Mouse (Mus musculus) intestine, embryonic 15.5 days (tissue): ENCODE measurements at regions not wholly inside any gene's neighbourhood (a gene's known extent, or its start where the extent isn't known, plus 50 kb on each side); places are given as distances from the start of the nearest gene placed in this dataset.

Experiments
- ATAC-seq: fragments of 200-750 bp; cut with Nextera tagmentation; 2 replicates; pipeline ENCODE4 v1.8.0; 2017; ENCODE audit warnings: moderate TSS enrichment, moderate library complexity
- H3K27ac ChIP-seq: fragments of 300-500 bp; sonication (generic); 2 replicates; pipeline ENCODE4 v1.5.1; 2015; ENCODE audit warnings: mild to moderate bottlenecking, inconsistent platforms
- H3K27me3 ChIP-seq: fragments of 300-500 bp; sonication (generic); replicated peaks from 2 replicates; pipeline ENCODE4 v1.6.1; 2015; ENCODE audit warnings: inconsistent platforms
- H3K36me3 ChIP-seq: fragments of 300-500 bp; sonication (generic); 2 replicates; pipeline ENCODE4 v1.6.1; 2015; ENCODE audit warnings: inconsistent platforms
- H3K4me1 ChIP-seq: fragments of 300-500 bp; sonication (generic); replicated peaks from 2 replicates; pipeline ENCODE4 v1.6.1; 2015; ENCODE audit warnings: inconsistent platforms
- H3K4me2 ChIP-seq: fragments of 300-500 bp; sonication (generic); replicated peaks from 2 replicates; pipeline ENCODE4 v1.6.1; 2015; ENCODE audit warnings: mild to moderate bottlenecking, inconsistent platforms
- H3K4me3 ChIP-seq: fragments of 300-500 bp; sonication (generic); replicated peaks from 2 replicates; pipeline ENCODE4 v1.5.1; 2015; ENCODE audit warnings: inconsistent platforms
- H3K9ac ChIP-seq: fragments of 300-500 bp; sonication (generic); 2 replicates; pipeline ENCODE4 v1.6.1; 2015; ENCODE audit warnings: inconsistent platforms
- H3K9me3 ChIP-seq: fragments of 300-500 bp; sonication (generic); 2 replicates; pipeline ENCODE4 v1.6.1; 2016; ENCODE audit warnings: inconsistent platforms
- WGBS: fragments of 180-500 bp; shearing (Covaris S2); methylation state at CpG from one replicate; pipeline ENCODE4 v1.1.7; 2015; 5-methylcytosine and 5-hydroxymethylcytosine counted together

DNA sequence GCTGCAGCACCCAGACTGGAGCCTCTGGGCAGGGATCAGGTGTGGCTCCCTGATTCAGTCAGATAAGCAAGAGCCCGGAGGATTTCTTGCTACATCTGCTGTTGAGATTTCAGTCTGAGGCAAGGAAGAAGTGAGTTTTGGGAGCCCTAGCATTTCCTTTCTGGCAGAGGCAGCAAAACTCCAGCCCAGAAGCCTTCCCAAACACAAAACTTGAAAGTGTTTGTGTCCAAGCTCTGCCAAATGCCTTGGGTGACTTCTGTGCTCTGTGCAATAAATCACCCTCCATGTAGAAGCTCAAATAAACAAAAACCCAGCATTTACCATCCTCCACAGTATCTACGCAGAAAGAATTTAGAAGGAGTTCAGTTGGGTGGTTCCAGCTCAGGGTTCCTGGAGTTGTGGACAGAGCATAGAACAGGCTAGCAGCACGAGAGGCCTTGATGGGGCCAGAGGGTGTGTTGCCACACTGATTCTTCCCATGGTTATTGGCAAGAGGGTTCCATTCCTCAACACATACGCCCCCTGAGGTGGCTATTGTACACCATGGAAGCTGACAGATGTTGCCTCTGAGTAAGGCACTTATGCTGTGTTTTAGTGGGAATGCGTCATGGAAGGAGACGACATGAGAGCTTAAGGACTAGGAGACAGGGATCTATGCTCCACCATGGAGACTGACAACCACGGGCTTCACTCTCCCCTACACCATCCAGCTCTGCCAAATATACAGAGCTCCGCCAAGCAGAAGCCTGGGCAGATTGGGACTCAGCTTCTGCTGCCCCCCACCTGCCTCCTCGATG, 125.1 kb downstream of the Tmem17 start:
- H3K9me3 ChIP-seq, result no peaks in the 10 kb centered on the region
- peaks cover 12% of the 10 kb centered on the region for H3K4me1 ChIP-seq
- no peak for ATAC-seq
- peak overlapping the region; percentile 36; the same call in 1 of the 2 replicates for H3K27ac ChIP-seq
- WGBS, result 65% methylated on average over 9 of the region's 9 CpGs
- H3K36me3 ChIP-seq, result no peaks in the 10 kb centered on the region
- H3K9ac ChIP-seq, result no peak overlapping the region
- no peaks in the 10 kb centered on the region for H3K27me3 ChIP-seq
- H3K4me3 ChIP-seq, result no peak overlapping the region
- no peak overlapping the region for H3K4me2 ChIP-seq

DNA sequence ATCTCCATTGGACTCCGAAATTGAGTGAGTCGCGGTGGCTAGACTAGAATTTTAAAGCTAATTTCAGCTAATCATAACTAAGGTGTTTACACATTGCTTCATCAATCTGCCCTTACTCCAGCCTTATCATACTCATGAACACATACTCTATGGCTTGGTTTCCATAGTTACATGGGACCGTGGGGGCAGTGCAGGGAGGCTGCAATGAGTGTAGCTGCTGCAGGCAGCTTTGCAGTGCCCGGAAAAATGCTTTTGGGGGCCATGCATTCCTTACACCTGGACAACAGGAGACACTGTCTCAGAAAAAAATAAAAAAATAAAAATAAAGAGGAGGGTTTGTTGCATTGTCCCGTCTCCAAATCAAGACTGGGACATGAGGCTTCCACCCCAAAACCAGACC, 126.3 kb downstream of the Tmem17 start:
- Histone ChIP-seq H3K27me3 (no peaks in the 10 kb centered on the region), H3K9me3 (no peaks in the 10 kb centered on the region), H3K4me1 (peaks cover 9% of the 10 kb centered on the region), H3K4me2 (no peak overlapping the region), H3K9ac (no peak overlapping the region), H3K36me3 (no peaks in the 10 kb centered on the region), H3K27ac (no peak overlapping the region), H3K4me3 (no peak overlapping the region)
- WGBS, result 69% methylated on average over 6 of the region's 6 CpGs
- no peak for ATAC-seq

DNA sequence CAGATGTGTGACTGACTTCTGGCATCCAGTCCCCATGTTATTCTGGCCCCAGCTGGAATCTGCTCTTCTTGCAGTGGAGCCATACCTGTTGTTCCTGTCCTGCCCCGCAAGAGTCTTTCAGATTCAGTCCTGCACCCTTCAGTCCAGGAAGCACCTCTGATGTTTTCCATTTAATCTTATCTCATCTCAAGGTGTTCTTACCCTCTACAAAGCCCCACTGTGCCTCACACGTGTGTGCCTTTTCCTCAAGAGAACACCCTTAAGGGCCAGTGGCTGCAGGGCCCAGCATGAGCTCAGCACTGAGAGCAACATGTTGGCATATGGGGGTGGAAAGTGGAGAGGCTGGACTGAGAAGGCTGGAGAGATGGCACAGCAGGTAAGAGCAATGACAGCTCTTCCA, 126.8 kb downstream of the Tmem17 start:
- H3K4me1 ChIP-seq, result peaks cover 9% of the 10 kb centered on the region
- no peak overlapping the region for H3K27ac ChIP-seq
- H3K4me3 ChIP-seq, result no peak overlapping the region
- H3K4me2 ChIP-seq, result no peak overlapping the region
- no peaks in the 10 kb centered on the region for H3K36me3 ChIP-seq
- no peaks in the 10 kb centered on the region for H3K27me3 ChIP-seq
- no peak overlapping the region for H3K9ac ChIP-seq
- ATAC-seq, result peak; percentile 44; the same call in 1 of the 2 replicates
- WGBS, result 50% methylated on average over 2 of the region's 2 CpGs
- H3K9me3 ChIP-seq, result no peaks in the 10 kb centered on the region

DNA sequence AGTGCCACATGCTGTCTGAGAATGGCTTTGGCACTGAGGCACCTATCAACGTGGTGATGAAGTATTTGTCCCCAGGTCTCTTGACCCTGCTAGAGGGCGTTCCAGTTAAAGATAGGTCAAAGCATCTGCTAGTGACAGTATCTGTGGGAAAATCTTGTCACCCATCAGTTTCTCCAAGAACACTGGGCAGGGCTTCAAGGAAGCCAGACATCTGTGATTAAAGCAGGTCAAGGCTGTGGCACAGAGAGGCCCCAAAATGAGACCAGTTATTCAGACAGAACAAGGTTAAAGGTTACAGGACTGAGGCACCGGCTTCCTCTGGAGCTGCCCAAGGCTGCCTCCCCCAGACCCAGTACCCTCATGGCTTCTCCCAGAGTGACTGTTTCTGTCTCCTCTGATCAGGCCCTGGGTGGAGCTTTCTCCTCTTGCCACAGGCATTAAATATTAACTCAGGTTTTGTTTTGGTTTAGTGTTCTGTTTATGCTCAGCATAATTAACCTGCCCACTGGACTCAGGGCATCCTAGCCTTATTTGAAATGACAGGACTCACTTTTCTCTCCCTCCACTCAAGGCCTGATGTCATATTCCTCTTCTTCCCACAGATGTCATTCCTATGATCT, 128.6 kb downstream of the Tmem17 start:
- Histone ChIP-seq H3K9ac (no peak overlapping the region), H3K36me3 (no peaks in the 10 kb centered on the region), H3K4me2 (no peak overlapping the region), H3K9me3 (no peaks in the 10 kb centered on the region), H3K4me1 (peaks cover 9% of the 10 kb centered on the region), H3K4me3 (no peak overlapping the region), H3K27me3 (no peaks in the 10 kb centered on the region), H3K27ac (no peak overlapping the region)
- no peak for ATAC-seq
- 30% methylated on average over 3 of the region's 3 CpGs for WGBS

DNA sequence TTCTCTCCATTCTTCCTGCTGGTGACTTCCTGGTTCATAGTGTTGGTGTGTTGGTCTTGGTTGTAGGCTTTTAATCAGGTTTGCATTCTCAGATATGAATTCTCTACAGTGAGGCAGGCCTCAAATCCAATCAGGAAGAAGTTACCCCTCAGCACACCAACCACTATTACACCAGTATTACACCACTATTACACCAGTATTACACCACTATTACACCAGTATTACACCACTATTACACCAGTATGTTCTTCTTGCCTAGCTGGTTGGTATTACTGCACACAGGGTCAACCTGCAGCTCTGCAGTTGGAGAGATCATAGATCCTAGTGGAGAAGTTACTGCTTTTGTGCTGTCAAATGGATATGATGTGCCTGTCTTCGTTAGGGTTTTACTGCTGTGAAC, 129.6 kb downstream of the Tmem17 start:
- H3K27ac ChIP-seq, result no peak overlapping the region
- H3K4me3 ChIP-seq, result no peak overlapping the region
- peaks cover 8% of the 10 kb centered on the region for H3K4me1 ChIP-seq
- H3K9me3 ChIP-seq, result no peaks in the 10 kb centered on the region
- no peaks in the 10 kb centered on the region for H3K27me3 ChIP-seq
- 80% methylated on average over 1 of the region's 1 CpGs for WGBS
- H3K4me2 ChIP-seq, result no peak overlapping the region
- no peak for ATAC-seq
- H3K9ac ChIP-seq, result no peak overlapping the region
- H3K36me3 ChIP-seq, result no peaks in the 10 kb centered on the region

DNA sequence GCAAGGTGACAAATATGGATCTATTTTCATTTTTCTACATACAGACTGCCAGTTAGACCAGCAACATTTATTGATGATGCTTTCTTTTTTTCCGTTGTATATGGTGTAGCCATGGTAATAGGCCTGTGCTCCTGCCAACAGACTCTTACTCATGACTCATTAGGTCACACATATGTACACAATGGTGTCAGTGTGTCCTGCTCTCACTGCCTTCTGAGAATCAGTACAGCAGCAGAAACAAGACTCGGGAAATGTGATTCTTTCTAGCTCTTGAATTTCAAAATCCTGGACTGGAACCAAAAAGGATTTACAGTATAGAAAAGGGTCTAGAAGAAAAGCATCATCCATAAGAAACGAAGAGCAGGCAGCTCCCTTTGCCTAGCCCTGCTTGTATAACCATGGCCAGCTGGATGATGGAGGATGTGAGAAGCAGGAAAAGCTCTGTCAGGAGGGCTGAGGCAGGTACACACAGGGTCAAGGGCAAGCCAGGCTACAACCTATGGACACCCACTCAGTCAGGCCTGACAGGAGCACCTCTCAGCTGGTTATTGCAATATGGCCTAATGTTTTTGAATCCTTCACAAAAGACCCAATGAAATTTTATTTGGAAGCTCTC, 132.2 kb downstream of the Tmem17 start:
- no peak overlapping the region for H3K9ac ChIP-seq
- no peak overlapping the region for H3K4me3 ChIP-seq
- no peaks in the 10 kb centered on the region for H3K9me3 ChIP-seq
- H3K36me3 ChIP-seq, result no peaks in the 10 kb centered on the region
- no peaks in the 10 kb centered on the region for H3K4me1 ChIP-seq
- H3K4me2 ChIP-seq, result no peak overlapping the region
- no peak overlapping the region for H3K27ac ChIP-seq
- WGBS, result 37% methylated on average over 3 of the region's 3 CpGs
- peak; percentile 62; the same call in 1 of the 2 replicates for ATAC-seq
- no peaks in the 10 kb centered on the region for H3K27me3 ChIP-seq

DNA sequence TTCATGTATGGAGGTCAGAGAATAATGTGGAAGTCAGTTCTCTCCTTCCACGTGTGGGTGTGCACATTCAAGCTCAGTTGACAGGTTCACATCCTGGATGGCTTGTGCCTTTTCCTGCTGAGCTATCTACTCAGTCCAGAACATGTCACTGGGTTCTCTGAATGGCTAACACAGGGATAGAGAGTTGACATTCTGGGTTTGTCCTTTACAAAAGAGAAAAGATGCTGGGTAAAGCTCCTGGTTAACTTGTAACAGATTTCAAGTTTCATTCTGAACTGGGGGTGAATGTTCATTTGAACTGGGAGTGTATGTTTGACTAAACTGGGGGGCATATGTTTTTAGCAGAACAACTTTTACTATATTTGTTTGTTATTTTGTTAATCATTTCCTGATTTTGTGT, 133.0 kb downstream of the Tmem17 start:
- H3K9me3 ChIP-seq, result no peaks in the 10 kb centered on the region
- no peaks in the 10 kb centered on the region for H3K36me3 ChIP-seq
- H3K9ac ChIP-seq, result no peak overlapping the region
- no peak overlapping the region for H3K27ac ChIP-seq
- H3K27me3 ChIP-seq, result no peaks in the 10 kb centered on the region
- ATAC-seq, result no peak
- H3K4me1 ChIP-seq, result no peaks in the 10 kb centered on the region
- no peak overlapping the region for H3K4me2 ChIP-seq
- no peak overlapping the region for H3K4me3 ChIP-seq
- 56% methylated on average over 1 of the region's 1 CpGs for WGBS

DNA sequence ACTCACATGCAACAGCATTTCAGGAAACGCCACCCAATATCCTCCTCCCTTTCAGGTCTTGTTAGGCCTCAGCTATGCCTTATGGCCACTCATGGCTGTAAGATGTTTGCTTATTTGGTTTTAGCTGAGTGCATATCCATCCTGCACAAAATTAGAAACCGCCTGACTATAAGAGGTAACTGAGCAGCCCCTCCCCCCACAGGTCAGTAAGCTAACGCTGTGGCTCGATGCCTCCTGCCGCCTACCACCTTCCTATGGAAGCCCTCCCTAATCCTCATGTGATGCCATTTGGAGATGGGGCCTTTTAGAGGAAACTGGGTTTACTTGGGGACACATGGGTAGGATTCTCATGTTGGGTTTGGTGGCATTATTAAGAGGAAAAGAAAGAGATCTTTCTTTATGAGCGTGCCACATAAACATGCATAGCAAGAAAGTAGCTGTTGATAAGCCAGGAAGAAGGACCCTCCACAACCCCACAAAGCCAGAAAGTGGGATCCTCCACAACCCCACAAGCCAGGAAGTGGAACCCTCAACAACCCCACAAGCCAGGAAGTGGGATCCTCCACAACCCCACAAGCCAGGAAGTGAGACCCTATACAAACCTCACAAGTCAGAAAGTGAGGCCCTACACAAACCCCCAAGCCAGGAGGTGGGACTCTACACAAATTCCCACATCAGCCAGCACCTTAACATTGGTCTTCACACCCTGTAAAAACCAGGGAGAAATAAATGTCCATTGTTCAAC, 134.5 kb downstream of the Tmem17 start:
- no peak overlapping the region for H3K27ac ChIP-seq

DNA sequence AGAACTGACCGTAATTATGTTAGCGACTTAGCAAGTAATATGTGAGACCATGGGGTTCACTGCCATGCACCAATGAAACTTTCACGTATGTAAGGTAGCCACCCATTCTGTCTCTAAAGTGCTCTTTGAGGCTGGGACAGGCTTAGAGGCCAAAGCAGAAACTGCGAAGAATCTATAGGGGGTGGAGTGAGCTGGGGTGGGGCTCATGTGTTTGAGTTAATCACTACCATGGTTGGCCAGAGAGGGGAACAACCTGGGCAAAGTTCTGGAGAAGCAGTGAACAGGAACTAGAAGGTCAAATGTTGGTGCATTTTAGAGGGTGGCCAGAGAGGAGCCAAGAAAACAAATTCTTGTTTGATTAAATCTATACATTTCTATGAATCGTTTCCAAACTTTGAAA, 136.4 kb downstream of the Tmem17 start:
- no peak overlapping the region for H3K4me2 ChIP-seq
- H3K4me1 ChIP-seq, result no peaks in the 10 kb centered on the region
- no peaks in the 10 kb centered on the region for H3K9me3 ChIP-seq
- H3K36me3 ChIP-seq, result no peaks in the 10 kb centered on the region
- no peak overlapping the region for H3K9ac ChIP-seq
- no peak overlapping the region for H3K4me3 ChIP-seq
- H3K27me3 ChIP-seq, result no peaks in the 10 kb centered on the region
- 78% methylated on average over 5 of the region's 5 CpGs for WGBS
- peak; percentile 79 for ATAC-seq
- no peak overlapping the region for H3K27ac ChIP-seq

More for the DNA sequence above, 134.5 kb downstream of the Tmem17 start:
- 88% methylated on average over 6 of the region's 6 CpGs for WGBS
- Histone ChIP-seq H3K27me3 (no peaks in the 10 kb centered on the region), H3K9ac (no peak overlapping the region), H3K36me3 (no peaks in the 10 kb centered on the region), H3K9me3 (no peaks in the 10 kb centered on the region), H3K4me1 (no peaks in the 10 kb centered on the region), H3K4me3 (no peak overlapping the region), H3K4me2 (no peak overlapping the region)
- ATAC-seq, result no peak

DNA sequence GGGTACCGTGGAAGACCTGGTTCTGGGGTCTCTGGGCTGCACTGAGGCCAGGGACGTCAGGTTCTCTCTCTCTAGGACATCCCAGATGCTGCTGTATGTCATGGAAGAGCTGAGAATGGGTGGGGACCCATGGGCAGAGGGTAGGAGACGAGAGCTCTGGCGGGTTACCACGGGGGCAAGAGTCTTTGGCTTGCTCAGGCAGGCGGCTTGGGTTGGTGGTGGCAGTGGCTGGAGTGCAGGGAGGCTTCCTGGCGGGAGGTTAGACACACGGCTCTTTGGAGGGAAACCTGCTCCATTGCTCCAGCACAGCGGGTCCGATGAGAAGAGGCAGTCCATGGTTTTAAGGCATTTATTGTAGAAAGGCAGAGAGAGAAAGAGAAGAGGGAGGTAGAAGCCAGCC, 138.9 kb downstream of the Tmem17 start:
- 90% methylated on average over 10 of the region's 10 CpGs for WGBS
- H3K27ac ChIP-seq, result no peak overlapping the region
- ATAC-seq, result no peak

DNA sequence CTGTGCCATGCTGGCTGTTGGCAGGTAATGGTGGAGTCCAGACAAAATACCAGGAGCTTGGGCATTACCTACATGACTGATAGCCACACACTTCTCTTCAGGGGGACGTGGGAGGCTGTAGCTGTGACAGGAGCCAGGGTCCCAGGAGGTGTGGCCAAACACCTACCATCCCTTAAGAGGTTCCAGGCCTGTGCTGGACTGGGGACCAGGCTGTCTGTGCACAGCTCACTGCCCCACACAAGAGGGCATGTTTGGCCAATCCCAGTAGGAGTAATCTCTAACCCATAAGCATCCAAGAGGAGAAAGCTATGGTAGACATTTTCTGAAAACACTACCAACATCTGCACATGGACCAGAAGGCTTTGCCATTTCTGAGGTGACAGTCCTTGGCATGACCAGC, 139.4 kb downstream of the Tmem17 start:
- no peak overlapping the region for H3K27ac ChIP-seq
- no peak overlapping the region for H3K9ac ChIP-seq
- no peaks in the 10 kb centered on the region for H3K27me3 ChIP-seq
- no peak overlapping the region for H3K4me3 ChIP-seq
- no peak overlapping the region for H3K4me2 ChIP-seq
- no peaks in the 10 kb centered on the region for H3K36me3 ChIP-seq
- no peaks in the 10 kb centered on the region for H3K4me1 ChIP-seq
- H3K9me3 ChIP-seq, result no peaks in the 10 kb centered on the region
- 72% methylated on average over 1 of the region's 1 CpGs for WGBS
- no peak for ATAC-seq

More for the DNA sequence above, 138.9 kb downstream of the Tmem17 start:
- H3K9me3 ChIP-seq, result no peaks in the 10 kb centered on the region
- no peaks in the 10 kb centered on the region for H3K36me3 ChIP-seq
- no peaks in the 10 kb centered on the region for H3K4me1 ChIP-seq
- no peak overlapping the region for H3K4me3 ChIP-seq
- H3K27me3 ChIP-seq, result no peaks in the 10 kb centered on the region
- H3K4me2 ChIP-seq, result no peak overlapping the region
- no peak overlapping the region for H3K9ac ChIP-seq

DNA sequence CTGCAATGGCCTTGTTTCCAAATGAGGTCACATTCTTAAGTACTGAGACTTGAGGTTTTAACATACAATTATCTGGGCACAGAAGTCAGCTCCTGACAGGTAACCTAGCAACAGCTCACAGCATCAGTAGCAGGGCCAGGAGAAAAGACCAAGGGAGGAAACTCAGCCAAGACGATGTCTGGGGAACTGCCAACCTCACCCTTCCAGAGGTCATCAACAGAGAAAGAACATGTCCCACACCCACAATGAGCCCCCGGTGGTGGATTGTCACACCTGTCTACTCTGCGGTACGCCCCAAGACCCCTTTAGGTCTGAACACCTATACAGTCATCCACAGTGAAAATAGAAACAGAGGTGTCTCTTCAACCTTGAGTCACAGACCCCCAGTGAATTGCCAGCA, 140.0 kb downstream of the Tmem17 start:
- H3K36me3 ChIP-seq, result no peaks in the 10 kb centered on the region
- ATAC-seq, result no peak
- H3K4me2 ChIP-seq, result no peak overlapping the region
- no peaks in the 10 kb centered on the region for H3K27me3 ChIP-seq
- no peaks in the 10 kb centered on the region for H3K4me1 ChIP-seq
- H3K9me3 ChIP-seq, result no peaks in the 10 kb centered on the region
- WGBS, result 84% methylated on average over 4 of the region's 4 CpGs
- H3K27ac ChIP-seq, result no peak overlapping the region
- no peak overlapping the region for H3K9ac ChIP-seq
- H3K4me3 ChIP-seq, result no peak overlapping the region
